ENCODE assay signal across 22 mouse cellular contexts in genomic region chr9:119498885-119499284, GRCm38 (mm10). TPM values are rescaled to one million over a fixed set of nuclear protein-coding genes. Genes with fewer than 3 reads are reported as not detected.
A peak's percentile ranks its signal among the peaks of the same experiment; 100 is the strongest.
DNase-seq lines count a peak whose midpoint lies in the region; TF ChIP-seq lines count a peak whose summit lies in the region.
"Had no signal": no experiment of that assay in that cellular context is flagged by ENCODE, and none has a peak within 500 bp of the region (broad histone marks: within the 10 kb centered on the region; RNA-seq: fewer than 3 reads in every experiment).

No protein-coding gene starts in this region.

- TF ChIP-seq CTCF in C2C12 (IDR thresholded peaks at IDR 0.05; ENCODE audit: control insufficient read depth, insufficient read depth, insufficient read length), result no peak

- H3K79me2 ChIP-seq in C2C12 (ENCODE audit: control insufficient read depth, insufficient read depth) (no peaks in the 10 kb centered on the region), myocyte (ENCODE audit: control insufficient read depth, insufficient read depth) (no peaks in the 10 kb centered on the region)

- H3ac ChIP-seq in C2C12 (ENCODE audit: control insufficient read depth, insufficient read length, low read depth) (no peak overlapping the region), myocyte (ENCODE audit: control insufficient read depth, insufficient read length) (no peak overlapping the region)

- H3K4me2 ChIP-seq in myocyte (ENCODE audit: low read depth), result no peak overlapping the region
- H3K4me2 ChIP-seq: embryonic facial prominence, embryonic 13.5 days; embryonic facial prominence, embryonic 15.5 days; forebrain, embryonic 13.5 days; forebrain, embryonic 15.5 days had no signal

- H3K36me3 ChIP-seq in C2C12 (ENCODE audit: control insufficient read depth, insufficient read depth) (no peaks in the 10 kb centered on the region), myocyte (ENCODE audit: control insufficient read depth, insufficient read depth) (no peaks in the 10 kb centered on the region)
- H3K36me3 ChIP-seq: embryonic facial prominence, embryonic 13.5 days; embryonic facial prominence, embryonic 15.5 days; forebrain, embryonic 15.5 days had no signal

- H3K27me3 ChIP-seq in C2C12 (ENCODE audit: control insufficient read depth, insufficient read depth, insufficient read length), result no peaks in the 10 kb centered on the region
- H3K27me3 ChIP-seq in myocyte (ENCODE audit: control insufficient read depth, insufficient read depth, insufficient read length), result no peaks in the 10 kb centered on the region
- H3K27me3 ChIP-seq: embryonic facial prominence, embryonic 13.5 days; embryonic facial prominence, embryonic 15.5 days; forebrain, embryonic 13.5 days; forebrain, embryonic 15.5 days had no signal

- DNase-seq in 416B (ENCODE audit: low read depth), result peak; percentile 22
- no peak for DNase-seq in embryo, embryonic 9.5 days (ENCODE audit: extremely low spot score)
- no peak for DNase-seq in embryo, embryonic 10.5 days (ENCODE audit: low spot score)
- DNase-seq: adrenal gland, adult 2 months; adrenal gland, postnatal 10 days; adrenal gland, postnatal 25 days; B cell, adult 2 months; cerebellum, adult 11 months; cerebellum, adult 18-20 months; cerebellum, adult 8-10 months; cerebellum, adult 9-11 months; cerebellum, postnatal 14 days; cerebellum, postnatal 36 days; forebrain, postnatal 0 days had no signal

- H3K79me3 ChIP-seq in C2C12 (ENCODE audit: low read depth), result no peaks in the 10 kb centered on the region

- H3K4me3 ChIP-seq in C2C12 (ENCODE audit: insufficient read depth, poor library complexity, severe bottlenecking), result no peak overlapping the region
- no peak overlapping the region for H3K4me3 ChIP-seq in myocyte
- H3K4me3 ChIP-seq: embryonic facial prominence, embryonic 13.5 days; embryonic facial prominence, embryonic 15.5 days; erythroblast, embryonic 14.5 days; forebrain, embryonic 10.5 days; forebrain, embryonic 13.5 days; forebrain, embryonic 15.5 days had no signal

- TF ChIP-seq POLR2A in myocyte (IDR thresholded peaks at IDR 0.05; ENCODE audit: insufficient read length, low read depth), result no peak

TF ChIP-seq in C2C12, 6 proteins besides CTCF, POLR2A, EP300 and RAD21:
- TF ChIP-seq MYOD1 (IDR thresholded peaks at IDR 0.05; ENCODE audit: control insufficient read depth, insufficient read length, low read depth) (peak; percentile 45), MAX (IDR thresholded peaks at IDR 0.05) (no peak)

TF ChIP-seq in myocyte, 11 proteins besides CTCF, POLR2A, EP300 and RAD21:
- TF ChIP-seq MYOG (IDR thresholded peaks at IDR 0.05; ENCODE audit: control insufficient read depth in 1 of 3, insufficient read depth in 1 of 3, insufficient read length in 2 of 3, low read depth in 2 of 3) (peak; percentile 38 to 98 (median 90)), MAX (IDR thresholded peaks at IDR 0.05; ENCODE audit: low read depth) (no peak), MYOD1 (IDR thresholded peaks at IDR 0.05; ENCODE audit: control insufficient read depth in 1 of 3, insufficient read length in 2 of 3, low read depth in 2 of 3) (peak; percentile 12 to 98 (median 95)), TCF12 (IDR thresholded peaks at IDR 0.05; ENCODE audit: insufficient read depth, poor library complexity, severe bottlenecking) (peak; percentile 74), CEBPB (IDR thresholded peaks at IDR 0.05; ENCODE audit: insufficient read depth, poor library complexity, severe bottlenecking) (peak; percentile 70; the same call in 1 of the 2 replicates), TCF3 (IDR thresholded peaks at IDR 0.05; ENCODE audit: insufficient read length, low read depth) (peak; percentile 92)

RNA-seq across cellular contexts. Expression of gene Exog, which starts 54.1 kb away (rescaled TPM):
- 7.3 TPM for polyA plus RNA-seq in C2C12 (2012; fragmentation: generic; extraction: Trizol)
- 4.0 TPM for polyA plus RNA-seq in myocyte (2012; fragmentation: generic; extraction: Trizol)
